Mouse (Mus musculus): ENCODE measurements around the gene Pik3ca. TPM values are rescaled to one million over a fixed set of nuclear protein-coding genes. Genes with fewer than 3 reads are reported as not detected.
A peak's percentile ranks its signal among the peaks of the same experiment; 100 is the strongest.

The Pik3ca gene
- polyA plus RNA-seq, 1 experiment from 2014 or later: 11.8 TPM

DNA sequence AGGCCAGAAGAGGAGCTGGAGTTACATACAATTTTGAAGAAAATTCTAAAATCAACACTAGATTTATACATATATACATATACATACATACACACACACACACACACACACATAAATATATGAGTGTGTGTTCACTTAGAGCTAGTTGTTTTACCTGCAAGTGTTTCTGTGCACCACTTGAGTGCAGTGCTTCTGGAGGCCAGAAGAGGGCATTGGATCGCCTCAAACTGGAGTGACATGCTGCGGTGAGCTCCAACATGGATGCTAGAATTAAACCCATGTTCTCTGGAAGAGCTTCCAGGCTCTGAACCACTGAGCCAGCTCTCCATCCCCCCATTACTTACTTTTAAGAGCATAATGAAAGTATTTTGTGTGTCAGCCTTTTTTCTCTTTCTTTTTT is 17.6 kb upstream of the Pik3ca start:
- H3K4me2 ChIP-seq: no peak overlapping the region
- no peak overlapping the region for H3K9ac ChIP-seq
- 42% methylated on average over 2 of the region's 2 CpGs for WGBS
- no peaks in the 10 kb centered on the region for H3K9me3 ChIP-seq
- no peak overlapping the region for H3K4me3 ChIP-seq
- no peaks in the 10 kb centered on the region for H3K4me1 ChIP-seq (replicated peaks)
- ATAC-seq (ENCODE audit: low read depth): no peak
- no peaks in the 10 kb centered on the region for H3K36me3 ChIP-seq
- H3K27ac ChIP-seq (replicated peaks): no peak overlapping the region
- H3K27me3 ChIP-seq: no peaks in the 10 kb centered on the region

DNA sequence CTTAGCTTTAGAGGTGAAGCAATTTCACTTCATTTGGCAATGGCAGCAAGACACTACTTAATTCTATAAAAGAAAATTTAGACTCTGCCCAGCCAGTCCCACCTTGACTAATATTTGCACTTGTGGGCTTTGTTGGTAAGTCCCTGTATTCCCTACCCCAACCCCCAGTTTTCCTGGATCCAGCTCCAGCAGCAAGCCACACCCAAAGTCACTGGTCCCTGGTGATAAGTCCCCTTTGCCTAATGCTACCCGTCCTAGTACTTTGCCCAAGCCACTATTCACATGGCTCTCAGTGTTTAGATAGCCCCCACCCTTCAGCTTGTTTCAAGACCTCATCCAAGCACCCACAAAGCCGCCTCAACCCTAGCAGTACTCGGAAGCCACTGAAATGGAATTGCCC is 15.9 kb upstream of the Pik3ca start:
- H3K9ac ChIP-seq: no peak overlapping the region
- no peak overlapping the region for H3K4me2 ChIP-seq
- no peak overlapping the region for H3K27ac ChIP-seq (replicated peaks)
- H3K4me1 ChIP-seq (replicated peaks): no peaks in the 10 kb centered on the region
- WGBS: 76% methylated on average over 3 of the region's 3 CpGs
- no peaks in the 10 kb centered on the region for H3K9me3 ChIP-seq
- H3K27me3 ChIP-seq: no peaks in the 10 kb centered on the region
- H3K4me3 ChIP-seq: no peak overlapping the region
- ATAC-seq (ENCODE audit: low read depth): no peak
- H3K36me3 ChIP-seq: no peaks in the 10 kb centered on the region

DNA sequence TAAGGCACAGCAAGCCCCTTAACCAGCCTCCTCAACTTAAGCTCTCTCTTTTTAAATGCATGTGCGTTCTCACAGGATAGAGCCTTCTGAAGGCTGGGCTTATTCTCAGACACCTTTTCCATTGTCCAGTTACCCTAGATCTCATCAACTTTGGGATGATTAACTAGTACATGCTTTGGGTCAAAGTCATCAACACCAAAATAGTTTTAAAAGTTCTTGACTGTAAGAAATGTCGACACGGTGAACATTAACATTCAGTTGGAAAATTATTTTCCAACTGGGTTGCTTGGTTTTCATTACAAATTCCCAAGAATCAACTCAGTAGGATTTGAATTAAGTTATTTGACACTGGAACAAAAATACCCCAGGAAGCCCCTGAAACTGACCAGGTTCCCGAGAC is 4.6 kb upstream of the Pik3ca start:
- Histone ChIP-seq H3K4me3 (no peak overlapping the region), H3K27ac (replicated peaks) (no peak overlapping the region), H3K4me1 (replicated peaks) (peaks cover 5% of the 10 kb centered on the region), H3K36me3 (no peaks in the 10 kb centered on the region), H3K27me3 (no peaks in the 10 kb centered on the region), H3K9me3 (no peaks in the 10 kb centered on the region), H3K9ac (no peak overlapping the region), H3K4me2 (no peak overlapping the region)
- WGBS: 90% methylated on average over 4 of the region's 4 CpGs
- ATAC-seq (ENCODE audit: low read depth): no peak

DNA sequence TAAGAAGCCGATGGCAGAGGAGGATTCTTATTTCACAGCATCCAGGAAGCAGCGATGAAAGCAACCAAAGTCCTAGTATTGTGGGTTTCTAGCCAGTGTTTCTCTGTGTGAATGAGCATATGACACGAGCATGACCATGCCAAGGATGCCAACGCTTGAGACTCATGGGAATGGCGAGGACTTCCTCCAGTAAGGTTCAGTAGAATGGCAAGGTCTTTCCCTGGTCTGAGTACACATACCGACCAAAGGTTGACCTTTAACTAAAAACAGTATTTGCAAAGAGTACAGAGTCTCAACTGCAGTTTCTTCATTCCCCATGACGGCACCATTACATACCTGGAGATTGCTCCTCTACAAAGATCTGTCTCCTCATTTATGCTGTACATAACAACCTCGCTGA is 3.5 kb upstream of the Pik3ca start:
- H3K9me3 ChIP-seq: no peaks in the 10 kb centered on the region
- no peak for ATAC-seq (ENCODE audit: low read depth)
- H3K27me3 ChIP-seq: no peaks in the 10 kb centered on the region
- H3K9ac ChIP-seq: no peak overlapping the region
- H3K4me2 ChIP-seq: no peak overlapping the region
- H3K27ac ChIP-seq (replicated peaks): no peak overlapping the region
- no peak overlapping the region for H3K4me3 ChIP-seq
- 92% methylated on average over 8 of the region's 8 CpGs for WGBS
- H3K36me3 ChIP-seq: no peaks in the 10 kb centered on the region
- H3K4me1 ChIP-seq (replicated peaks): peaks cover 14% of the 10 kb centered on the region

DNA sequence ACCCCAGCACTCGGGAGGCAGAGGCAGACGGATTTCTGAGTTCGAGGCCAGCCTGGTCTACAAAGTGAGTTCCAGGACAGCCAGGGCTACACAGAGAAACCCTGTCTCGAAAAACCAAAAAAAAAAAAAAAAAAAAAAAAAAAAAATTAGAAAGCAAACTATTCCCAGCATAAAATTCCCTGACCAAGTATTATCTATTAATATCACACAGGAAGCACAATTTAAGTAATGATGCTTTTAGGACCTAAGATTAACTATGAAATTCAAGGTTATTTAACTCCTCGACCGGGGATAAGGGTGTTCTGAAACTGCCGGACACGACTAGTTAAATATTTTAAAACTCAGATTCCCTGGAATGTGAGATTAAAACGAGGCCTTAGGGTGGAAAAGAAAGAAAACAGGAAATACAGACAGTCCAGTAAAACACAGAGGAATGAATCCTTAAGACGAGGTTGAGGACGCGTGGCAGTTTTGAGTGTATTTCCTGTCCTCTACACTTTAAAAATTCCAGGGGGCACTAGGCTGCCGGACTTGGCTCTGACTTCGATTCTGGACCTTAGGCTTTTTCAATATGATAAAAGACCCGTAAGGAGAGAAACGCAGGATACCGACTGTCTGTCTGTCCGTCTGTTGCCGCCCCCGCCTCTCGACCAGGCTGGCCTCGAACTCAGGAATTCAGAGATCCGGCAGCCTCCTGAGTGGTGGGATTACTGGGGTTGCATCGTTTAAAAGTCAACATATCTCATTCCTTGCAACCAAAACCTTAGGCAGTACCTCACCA is 1.5 kb upstream of the Pik3ca start:
- H3K9ac ChIP-seq: peak overlapping the region; percentile 69
- H3K9me3 ChIP-seq: no peaks in the 10 kb centered on the region
- peak overlapping the region; percentile 72 for H3K4me3 ChIP-seq
- WGBS: 27% methylated on average over 24 of the region's 24 CpGs
- peak overlapping the region; percentile 70 for H3K4me2 ChIP-seq
- ATAC-seq (ENCODE audit: low read depth): no peak; the same call in 1 of the 2 replicates
- peak overlapping the region; percentile 98 for H3K27ac ChIP-seq (replicated peaks)
- no peaks in the 10 kb centered on the region for H3K27me3 ChIP-seq
- peaks cover 33% of the 10 kb centered on the region for H3K4me1 ChIP-seq (replicated peaks)
- no peaks in the 10 kb centered on the region for H3K36me3 ChIP-seq

DNA sequence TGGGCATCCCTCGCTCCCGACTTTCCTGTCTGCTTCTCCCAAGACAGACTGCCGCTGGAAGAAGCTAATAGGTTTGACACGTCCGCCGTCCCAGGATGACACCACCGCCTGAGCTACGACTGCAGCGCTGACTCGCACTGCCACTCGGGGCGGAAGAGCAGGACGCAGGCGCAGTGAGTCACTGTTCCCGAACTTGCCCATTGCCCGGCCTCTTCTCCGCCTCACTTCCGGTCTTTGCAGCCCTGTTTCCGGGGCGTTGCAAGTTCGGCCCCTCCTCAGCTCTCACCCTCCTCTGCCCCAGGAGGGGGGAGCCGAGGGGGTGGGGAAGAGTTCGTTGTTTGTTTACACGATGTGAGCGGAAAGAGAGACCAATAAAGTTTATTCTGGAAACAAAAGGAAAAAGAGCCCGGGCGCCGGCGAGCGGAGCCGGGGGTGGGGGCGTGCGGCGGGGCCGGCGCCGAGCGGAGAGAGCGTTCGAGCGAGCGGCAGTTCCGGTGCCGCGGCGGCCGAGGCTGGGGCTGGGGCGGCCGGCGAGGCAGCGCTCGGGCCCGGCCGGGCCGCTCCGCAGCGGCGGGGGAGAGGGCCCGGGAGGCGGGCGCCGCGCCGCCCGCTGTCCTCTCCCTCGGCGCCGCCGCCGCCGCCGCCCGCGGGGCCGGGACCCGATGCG is 544 bp upstream of the Pik3ca start:
- peak overlapping the region; percentile 98 for H3K27ac ChIP-seq (replicated peaks)
- H3K9me3 ChIP-seq: no peaks in the 10 kb centered on the region
- peak overlapping the region; percentile 72 for H3K4me3 ChIP-seq
- WGBS: 0% methylated on average over 49 of the region's 77 CpGs
- H3K4me1 ChIP-seq (replicated peaks): peaks cover 41% of the 10 kb centered on the region
- ATAC-seq (ENCODE audit: low read depth): peak; percentile 98
- no peaks in the 10 kb centered on the region for H3K27me3 ChIP-seq
- peak overlapping the region; percentile 97 for H3K9ac ChIP-seq
- no peaks in the 10 kb centered on the region for H3K36me3 ChIP-seq
- H3K4me2 ChIP-seq: peak overlapping the region; percentile 70

DNA sequence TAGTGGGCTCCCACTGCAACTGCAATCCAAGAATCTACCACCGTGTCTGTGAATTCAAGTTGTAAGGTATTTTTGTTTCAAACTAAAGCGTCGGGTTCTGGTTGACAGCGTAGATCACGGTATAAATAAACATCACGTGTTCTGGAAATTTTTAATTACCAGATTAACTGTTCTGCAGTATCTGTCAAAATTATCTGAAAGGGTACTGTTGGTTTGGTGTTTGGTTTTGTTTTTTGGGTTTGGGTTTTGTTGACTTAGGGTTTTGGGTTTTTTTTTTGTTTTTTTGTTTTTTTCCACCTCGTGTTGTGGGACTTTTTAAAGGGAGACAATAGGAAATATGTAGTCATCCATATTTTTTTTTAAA is 686 bp downstream of the Pik3ca start:
- H3K4me3 ChIP-seq: peak overlapping the region; percentile 72
- peak overlapping the region; percentile 98 for H3K27ac ChIP-seq (replicated peaks)
- no peaks in the 10 kb centered on the region for H3K27me3 ChIP-seq
- H3K9me3 ChIP-seq: no peaks in the 10 kb centered on the region
- WGBS: under 1% methylated on average over 7 of the region's 7 CpGs
- H3K4me2 ChIP-seq: peak overlapping the region; percentile 64
- ATAC-seq (ENCODE audit: low read depth): no peak
- no peaks in the 10 kb centered on the region for H3K36me3 ChIP-seq
- peak overlapping the region; percentile 97 for H3K9ac ChIP-seq
- peaks cover 48% of the 10 kb centered on the region for H3K4me1 ChIP-seq (replicated peaks)

DNA sequence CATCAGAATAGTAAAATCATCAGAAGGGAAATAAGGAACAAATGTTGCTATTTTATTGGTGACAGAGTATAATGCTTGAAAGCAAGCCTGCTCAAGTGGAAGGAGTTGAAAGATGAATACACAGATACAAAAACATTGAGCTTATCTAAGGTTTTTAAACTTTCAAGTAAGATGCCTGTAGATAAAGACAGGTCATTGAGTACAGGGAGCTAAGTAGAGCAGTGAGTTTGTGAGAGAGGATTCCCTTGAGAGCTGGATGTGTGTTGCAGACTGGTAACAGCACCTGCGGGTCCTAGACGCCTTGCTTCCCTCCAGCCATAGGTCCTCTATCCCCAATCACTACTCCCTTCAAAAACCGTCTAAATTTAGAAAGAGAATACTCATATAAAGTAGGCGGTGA is 1.2 kb downstream of the Pik3ca start:
- Histone ChIP-seq H3K9ac (peak overlapping the region; percentile 97; the same call in 1 of the 2 replicates), H3K27ac (replicated peaks) (no peak overlapping the region), H3K36me3 (no peaks in the 10 kb centered on the region), H3K27me3 (no peaks in the 10 kb centered on the region), H3K9me3 (no peaks in the 10 kb centered on the region), H3K4me2 (peak overlapping the region; percentile 64), H3K4me3 (peak overlapping the region; percentile 72), H3K4me1 (replicated peaks) (peaks cover 50% of the 10 kb centered on the region)
- 40% methylated on average over 4 of the region's 4 CpGs for WGBS
- ATAC-seq (ENCODE audit: low read depth): no peak

DNA sequence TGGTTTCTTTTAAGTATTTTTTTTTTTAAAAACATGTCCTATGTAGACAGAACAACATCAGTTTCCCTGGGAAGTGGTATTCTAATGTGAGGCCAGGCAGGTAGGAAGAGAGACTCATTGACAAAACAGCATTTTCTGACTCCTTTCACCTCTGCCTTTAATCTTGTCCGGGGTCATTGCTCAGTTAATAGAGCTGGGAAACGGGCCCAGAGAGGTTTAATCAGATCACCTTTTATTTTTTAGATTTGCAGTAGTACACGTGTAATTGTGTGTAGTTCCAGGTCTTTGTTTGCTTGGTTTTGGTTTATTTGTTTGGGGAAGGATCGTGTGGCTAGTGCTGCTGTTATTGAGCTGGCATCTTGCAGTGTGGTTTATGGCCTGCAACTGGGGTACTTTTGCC is 1.9 kb downstream of the Pik3ca start:
- Histone ChIP-seq H3K4me2 (peak overlapping the region; percentile 64), H3K4me3 (0 out of 2 replicates have a peak overlapping the region, but pooled peaks have one; percentile 1), H3K9ac (0 out of 2 replicates have a peak overlapping the region, but pooled peaks have one; percentile 41), H3K27ac (replicated peaks) (no peak overlapping the region; the same call in 1 of the 2 replicates), H3K4me1 (replicated peaks) (peaks cover 57% of the 10 kb centered on the region), H3K27me3 (no peaks in the 10 kb centered on the region), H3K36me3 (no peaks in the 10 kb centered on the region), H3K9me3 (no peaks in the 10 kb centered on the region)
- no peak for ATAC-seq (ENCODE audit: low read depth)
- 31% methylated on average over 4 of the region's 4 CpGs for WGBS

DNA sequence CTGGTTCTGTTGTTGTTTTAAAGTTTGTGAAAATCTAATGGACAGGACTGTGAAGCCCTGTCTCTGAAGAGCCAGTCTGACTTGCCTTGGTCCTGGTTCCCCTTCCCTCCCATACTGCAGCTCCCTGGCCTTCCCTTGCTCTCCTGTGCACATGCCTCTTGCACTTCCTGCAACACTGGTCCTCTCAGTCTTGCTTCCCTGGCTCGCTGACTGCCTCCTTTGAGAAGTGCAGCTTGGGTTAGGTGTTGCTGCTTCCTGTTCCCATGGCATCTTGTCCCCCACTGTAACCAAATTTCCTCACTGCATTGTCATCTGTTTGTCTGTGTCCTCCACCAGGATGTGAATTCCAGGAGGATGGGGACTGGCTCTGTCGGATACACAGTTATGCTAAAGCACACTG is 2.5 kb downstream of the Pik3ca start:
- H3K27ac ChIP-seq (replicated peaks): no peak overlapping the region; the same call in 1 of the 2 replicates
- no peaks in the 10 kb centered on the region for H3K36me3 ChIP-seq
- peak overlapping the region; percentile 41; the same call in 1 of the 2 replicates for H3K9ac ChIP-seq
- 0 out of 2 replicates have a peak overlapping the region, but pooled peaks have one; percentile 1 for H3K4me3 ChIP-seq
- no peaks in the 10 kb centered on the region for H3K9me3 ChIP-seq
- H3K4me1 ChIP-seq (replicated peaks): peaks cover 62% of the 10 kb centered on the region
- no peaks in the 10 kb centered on the region for H3K27me3 ChIP-seq
- H3K4me2 ChIP-seq: peak overlapping the region; percentile 64
- 57% methylated on average over 2 of the region's 2 CpGs for WGBS
- no peak for ATAC-seq (ENCODE audit: low read depth)

DNA sequence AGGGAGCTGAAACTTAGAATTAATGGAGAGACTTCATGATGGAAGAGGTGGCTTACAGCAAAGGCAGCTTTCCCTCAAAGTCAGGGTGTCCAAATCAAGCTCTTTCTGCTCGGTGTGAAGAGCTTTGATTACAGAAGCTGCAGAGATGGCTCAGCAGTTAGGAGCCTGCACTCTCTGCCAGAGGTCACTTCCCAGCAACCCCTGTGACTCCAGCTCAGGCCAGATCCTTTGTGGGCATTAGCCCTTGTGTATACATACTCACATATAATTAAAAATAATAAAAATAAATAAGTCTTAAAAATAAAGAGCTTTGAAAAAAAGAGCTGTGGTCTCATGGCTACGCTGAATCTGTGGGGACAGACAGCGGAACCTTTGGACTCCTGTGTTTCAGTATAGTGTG is 4.1 kb downstream of the Pik3ca start:
- Histone ChIP-seq H3K27me3 (no peaks in the 10 kb centered on the region), H3K4me2 (no peak overlapping the region), H3K27ac (replicated peaks) (no peak overlapping the region), H3K9ac (no peak overlapping the region), H3K4me3 (no peak overlapping the region), H3K9me3 (no peaks in the 10 kb centered on the region), H3K36me3 (no peaks in the 10 kb centered on the region), H3K4me1 (replicated peaks) (peaks cover 63% of the 10 kb centered on the region)
- no peak for ATAC-seq (ENCODE audit: low read depth)
- WGBS: 77% methylated on average over 3 of the region's 3 CpGs

DNA sequence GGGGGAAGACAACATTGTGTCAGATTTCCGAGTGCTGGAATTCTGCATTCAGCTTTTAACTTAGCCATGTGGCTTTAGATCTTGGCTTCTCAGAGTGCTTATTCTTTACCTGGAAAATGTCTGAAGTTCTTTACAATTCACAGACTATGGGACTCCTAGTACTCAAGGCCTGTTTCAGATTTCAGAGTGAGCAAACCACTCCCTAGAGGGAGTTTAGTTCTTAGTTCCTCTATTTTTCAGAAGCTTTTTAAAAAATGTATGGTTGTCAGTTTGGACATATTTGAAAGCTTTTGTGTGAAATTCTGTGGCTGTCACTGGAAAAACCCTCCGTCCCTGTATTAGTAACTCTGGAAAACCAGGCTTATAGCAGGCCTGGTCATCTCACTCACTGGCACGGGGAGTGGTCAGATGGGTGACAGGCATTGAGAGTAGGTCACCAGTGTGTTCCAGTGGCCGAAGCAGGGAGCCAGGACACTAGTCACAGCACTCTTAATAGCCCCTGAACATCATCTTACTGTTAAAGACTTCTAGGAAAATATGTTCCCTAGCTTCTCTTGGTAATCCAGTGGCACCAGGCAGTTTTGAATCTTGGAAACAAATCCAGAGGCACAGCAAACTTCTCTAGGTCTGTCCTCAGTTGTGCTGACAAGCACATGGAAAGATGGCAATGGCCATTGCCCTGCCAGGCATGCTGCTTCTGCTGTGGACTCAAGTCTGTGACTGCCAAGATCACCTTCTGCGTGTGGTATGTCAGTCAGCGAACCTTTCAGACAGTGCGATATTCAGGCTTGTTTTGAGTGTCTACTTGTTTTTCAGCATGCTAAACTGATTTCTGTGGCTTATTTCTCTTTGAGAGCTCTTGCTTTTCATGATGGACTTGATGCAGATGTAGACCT is 5.8 kb downstream of the Pik3ca start:
- WGBS: 83% methylated on average over 7 of the region's 7 CpGs
- H3K4me1 ChIP-seq (replicated peaks): peaks cover 62% of the 10 kb centered on the region
- H3K4me2 ChIP-seq: no peak overlapping the region
- no peaks in the 10 kb centered on the region for H3K27me3 ChIP-seq
- no peak overlapping the region for H3K27ac ChIP-seq (replicated peaks)
- no peaks in the 10 kb centered on the region for H3K9me3 ChIP-seq
- no peak overlapping the region for H3K9ac ChIP-seq
- H3K36me3 ChIP-seq: no peaks in the 10 kb centered on the region
- no peak for ATAC-seq (ENCODE audit: low read depth)
- no peak overlapping the region for H3K4me3 ChIP-seq
